Mouse (Mus musculus) cerebellum, adult 2 months (tissue): ENCODE measurements around the gene Cers5. TPM values are rescaled to one million over a fixed set of nuclear protein-coding genes. Genes with fewer than 3 reads are reported as not detected.

Experiments
- DNase-seq, 2 experiments: peaks; one replicate each; pipeline ENCODE4 v3.0.0; 2021
- H3K27ac ChIP-seq: fragments of 200-500 bp; 2 replicates; pipeline ENCODE4 v1.5.1; 2012; ENCODE audit warnings: low read length, control low read depth, inconsistent platforms; ENCODE audit not compliant: insufficient read depth
- H3K27me3 ChIP-seq: fragments of 200-500 bp; 2 replicates; pipeline ENCODE4 v1.6.1; 2012; ENCODE audit warnings: inconsistent platforms, mild to moderate bottlenecking, low read length, moderate library complexity; ENCODE audit not compliant: control insufficient read depth, insufficient read depth
- H3K4me1 ChIP-seq: fragments of 200-500 bp; 2 replicates; pipeline ENCODE4 v1.6.1; 2011; ENCODE audit warnings: low read length; ENCODE audit not compliant: control insufficient read depth, insufficient read depth
- H3K4me3 ChIP-seq: fragments of 200-500 bp; replicated peaks from 2 replicates; pipeline ENCODE3; 2011; ENCODE audit warnings: mild to moderate bottlenecking, low read depth, low read length, control low read depth; ENCODE audit not compliant: insufficient read depth
- CTCF ChIP-seq: fragments of 200-500 bp; IDR thresholded peaks from 2 replicates; pipeline ENCODE4 v1.5.1; 2011; ENCODE audit warnings: low read depth, mild to moderate bottlenecking, control low read depth, low read length, moderate library complexity, borderline replicate concordance; ENCODE audit not compliant: insufficient read depth
- POLR2A ChIP-seq: fragments of 200-500 bp; IDR thresholded peaks from 2 replicates; pipeline ENCODE4 v1.6.1; 2011; ENCODE audit warnings: low read length, control low read depth, borderline replicate concordance; ENCODE audit not compliant: insufficient read depth
- WGBS: fragments of 180-500 bp; shearing (Covaris S2); methylation state at CpG from one replicate; pipeline ENCODE4 v1.1.7; 2018; 5-methylcytosine and 5-hydroxymethylcytosine counted together
- polyA plus RNA-seq: library from polyadenylated mRNA; depleted of rRNA; stranded (reverse); fragments of >200 nt; gene quantifications from 2 replicates; pipeline ENCODE4 v1.2.3, GENCODE M21; 2012

The Cers5 gene
- polyA plus RNA-seq, 1 experiment: 40.2 TPM

- Histone ChIP-seq H3K4me1 (no peaks in the 10 kb centered on the region), H3K27me3 (no peaks in the 10 kb centered on the region), H3K4me3 (no peak overlapping the region), H3K27ac (no peak overlapping the region)
- no peak for DNase-seq
- TF ChIP-seq CTCF (no peak), POLR2A (no peak)
- WGBS: 82% methylated on average over 7 of the region's 7 CpGs
Measured at GRCm38 (mm10) chr15:99812097-99812496, 39.4 kb upstream of the Cers5 start.

GRCm38 (mm10) chr15:99807776-99808735, 35.4 kb upstream of the Cers5 start:
- no peak overlapping the region for H3K27ac ChIP-seq
- no peaks in the 10 kb centered on the region; the same call in 1 of the 2 replicates for H3K4me1 ChIP-seq
- H3K4me3 ChIP-seq: no peak overlapping the region
- 67% methylated on average over 21 of the region's 21 CpGs for WGBS
- DNase-seq: no peak
- TF ChIP-seq POLR2A: no peak
- TF ChIP-seq CTCF: no peak
- no peaks in the 10 kb centered on the region for H3K27me3 ChIP-seq

GRCm38 (mm10) chr15:99806171-99806570, 33.5 kb upstream of the Cers5 start:
- H3K4me1 ChIP-seq: peaks cover 4% of the 10 kb centered on the region
- no peak overlapping the region for H3K27ac ChIP-seq
- DNase-seq: peak in 1 of 2 experiments; percentile 23
- H3K4me3 ChIP-seq: no peak overlapping the region
- WGBS: 10% methylated on average over 7 of the region's 7 CpGs
- no peak for TF ChIP-seq CTCF
- H3K27me3 ChIP-seq: no peaks in the 10 kb centered on the region

DNA sequence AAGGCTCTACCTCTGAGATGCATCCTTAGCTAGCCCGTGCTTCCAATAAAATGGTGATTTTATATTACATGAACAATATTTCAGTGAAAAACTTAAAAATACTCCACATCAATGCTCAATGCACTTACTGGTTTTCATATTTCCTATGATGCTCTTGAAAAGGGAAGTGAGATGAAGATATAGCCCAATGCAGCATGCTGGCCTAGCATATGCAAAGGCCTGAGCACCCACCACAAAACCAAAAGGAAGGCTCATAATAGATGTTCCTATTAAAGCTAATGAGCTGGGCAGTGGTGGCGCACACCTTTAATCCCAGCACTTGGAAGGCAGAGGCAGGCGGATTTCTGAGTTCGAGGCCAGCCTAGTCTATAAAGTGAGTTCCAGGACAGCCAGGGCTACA, 33.0 kb upstream of the Cers5 start:
- no peaks in the 10 kb centered on the region for H3K27me3 ChIP-seq
- H3K4me1 ChIP-seq: peaks cover 4% of the 10 kb centered on the region
- H3K27ac ChIP-seq: no peak overlapping the region
- no peak for DNase-seq
- 97% methylated on average over 4 of the region's 4 CpGs for WGBS
- TF ChIP-seq POLR2A (no peak), CTCF (no peak)
- H3K4me3 ChIP-seq: no peak overlapping the region

DNA sequence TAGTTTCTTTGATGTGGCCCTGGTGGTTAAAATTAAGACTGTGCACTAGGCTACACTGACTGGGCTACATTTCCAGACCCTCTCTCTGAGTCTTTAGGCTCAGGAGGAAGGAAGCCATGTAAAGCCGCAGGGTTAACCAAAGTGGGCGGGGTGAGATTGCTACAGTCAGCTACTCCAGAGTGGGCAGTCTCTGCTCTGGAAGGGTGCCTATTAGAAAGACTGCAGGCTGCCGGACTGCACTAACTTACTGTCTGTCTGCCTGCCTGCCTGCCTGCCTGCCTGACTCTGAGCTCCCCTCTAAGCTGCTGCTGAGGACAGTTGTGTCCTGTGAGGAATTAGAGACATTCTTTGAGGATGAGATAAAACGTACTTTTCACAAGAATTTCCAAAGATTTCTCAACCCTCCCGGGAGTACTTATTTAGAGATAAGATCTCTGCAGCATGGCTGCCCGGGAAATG, 30.5 kb upstream of the Cers5 start:
- WGBS: 73% methylated on average over 6 of the region's 6 CpGs
- no peak for TF ChIP-seq CTCF
- no peak for TF ChIP-seq POLR2A
- no peaks in the 10 kb centered on the region for H3K27me3 ChIP-seq
- peaks cover 4% of the 10 kb centered on the region for H3K4me1 ChIP-seq
- no peak for DNase-seq
- no peak overlapping the region for H3K27ac ChIP-seq
- H3K4me3 ChIP-seq: no peak overlapping the region

DNA sequence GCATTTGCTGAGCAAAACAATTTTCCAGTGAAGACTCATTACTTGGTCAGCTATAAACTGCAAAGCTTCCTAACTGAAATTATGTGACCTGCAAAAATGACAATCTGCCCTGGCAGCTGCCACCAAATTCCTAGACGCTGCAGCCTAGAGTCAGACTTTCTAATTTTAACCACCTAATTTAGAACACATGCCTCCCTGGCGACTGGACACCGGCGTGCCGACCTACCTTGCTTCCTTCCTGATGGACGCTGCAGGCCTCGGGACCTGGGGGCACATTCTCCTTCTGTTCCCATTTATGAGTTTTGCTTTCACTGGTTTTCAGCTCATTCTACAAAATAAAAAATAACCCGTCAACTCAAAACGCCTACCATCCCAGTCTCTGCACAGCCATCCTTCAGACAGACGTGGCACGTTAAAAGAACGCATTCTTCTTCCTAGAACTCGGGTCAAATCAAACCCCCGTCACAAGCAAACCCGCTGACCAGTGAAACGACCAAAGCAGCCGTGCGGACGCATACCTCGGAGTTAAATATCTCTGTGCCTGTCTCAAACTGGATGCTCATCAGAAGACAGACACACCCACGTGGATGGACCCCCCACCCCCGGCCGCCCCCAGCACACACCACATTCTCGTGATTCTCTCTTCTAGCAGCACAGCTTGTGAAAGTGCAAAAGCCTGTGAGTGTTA, 29.3 kb upstream of the Cers5 start:
- WGBS: 15% methylated on average over 24 of the region's 24 CpGs

DNA sequence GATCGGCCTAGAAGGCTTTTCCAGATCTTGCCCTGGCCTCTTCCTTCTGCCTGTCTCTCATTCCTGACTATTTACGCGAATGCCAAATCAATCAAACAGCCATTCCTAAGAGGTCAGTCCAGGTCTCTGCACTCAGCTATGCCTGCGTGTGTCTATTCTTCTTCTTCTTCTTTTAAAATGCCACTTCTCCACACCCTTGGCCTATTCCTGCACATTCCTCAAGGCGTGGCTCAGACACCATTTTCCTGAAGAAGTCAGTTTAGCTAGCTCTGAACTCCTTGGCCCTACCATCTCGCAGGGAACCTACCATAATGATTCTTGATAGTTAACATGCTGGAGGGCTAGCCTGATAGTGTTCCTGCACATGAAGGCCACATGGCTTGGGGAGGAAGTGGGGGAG, 27.0 kb upstream of the Cers5 start:
- no peak for TF ChIP-seq POLR2A
- no peak for TF ChIP-seq CTCF
- Histone ChIP-seq H3K27me3 (no peaks in the 10 kb centered on the region), H3K4me1 (peaks cover 4% of the 10 kb centered on the region; the same call in 1 of the 2 replicates), H3K4me3 (no peak overlapping the region), H3K27ac (no peak overlapping the region)
- DNase-seq: no peak
- WGBS: 94% methylated on average over 6 of the region's 6 CpGs

More for the DNA sequence above, 29.3 kb upstream of the Cers5 start:
- DNase-seq: peak; percentile 72 to 85
- H3K27ac ChIP-seq: no peak overlapping the region
- H3K27me3 ChIP-seq: no peaks in the 10 kb centered on the region
- peaks cover 4% of the 10 kb centered on the region for H3K4me1 ChIP-seq
- TF ChIP-seq POLR2A (no peak), CTCF (no peak)
- no peak overlapping the region for H3K4me3 ChIP-seq

GRCm38 (mm10) chr15:99797898-99798297, 25.2 kb upstream of the Cers5 start:
- peaks cover 4% of the 10 kb centered on the region; the same call in 1 of the 2 replicates for H3K4me1 ChIP-seq
- H3K27me3 ChIP-seq: no peaks in the 10 kb centered on the region
- no peak overlapping the region for H3K27ac ChIP-seq
- no peak for DNase-seq
- H3K4me3 ChIP-seq: no peak overlapping the region
- no peak for TF ChIP-seq POLR2A
- TF ChIP-seq CTCF: no peak
- 63% methylated on average over 5 of the region's 5 CpGs for WGBS
